Mouse (Mus musculus) erythroblast, embryonic 14.5 days (primary cell): ENCODE results near the gene Sertad1.

Experiments used
- GATA1 ChIP-seq: IDR thresholded peaks from 2 replicates; pipeline ENCODE4 v1.6.1; 2012; ENCODE audit warnings: low read length, inconsistent platforms, mixed read lengths
- TAL1 ChIP-seq: IDR thresholded peaks from 3 replicates; pipeline ENCODE4 v1.6.1; 2012; ENCODE audit warnings: low read length, inconsistent platforms, mixed read lengths

DNA sequence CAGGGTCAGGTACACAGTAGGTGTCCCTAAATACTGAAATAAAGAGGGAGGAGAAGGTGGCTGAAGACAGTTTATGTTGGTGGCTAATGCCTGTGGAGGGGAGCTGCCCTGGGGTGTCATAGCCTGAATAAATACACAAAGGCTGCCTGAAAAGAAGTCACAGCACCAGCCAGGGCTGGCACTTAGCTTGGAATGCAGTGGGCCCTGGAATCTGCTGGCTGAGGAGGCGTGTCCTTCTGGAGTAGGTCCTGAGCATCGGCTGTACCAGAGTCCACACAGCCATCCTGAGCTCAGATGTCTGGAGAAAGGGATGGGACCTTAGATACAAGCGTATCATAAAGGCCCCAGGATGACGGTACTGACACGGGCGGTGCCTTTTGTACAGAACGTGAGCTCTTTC is 5.1 kb downstream of the Sertad1 start:
- no peak for TF ChIP-seq TAL1
- no peak for TF ChIP-seq GATA1
